Mouse (Mus musculus) spleen, adult 2 months (tissue): ENCODE data around the gene Smarcc1.

Experiments used
- CTCF ChIP-seq: fragments of 200-500 bp; IDR thresholded peaks from 2 replicates; pipeline ENCODE4 v1.5.1; 2011; ENCODE audit warnings: mild to moderate bottlenecking, inconsistent platforms; ENCODE audit not compliant: insufficient read depth, insufficient read length, insufficient replicate concordance; ENCODE audit errors: extremely low read depth
- POLR2A ChIP-seq: fragments of 200-500 bp; IDR thresholded peaks from 2 replicates; pipeline ENCODE4 v1.6.1; 2011; ENCODE audit warnings: low read depth, low read length, inconsistent platforms

DNA sequence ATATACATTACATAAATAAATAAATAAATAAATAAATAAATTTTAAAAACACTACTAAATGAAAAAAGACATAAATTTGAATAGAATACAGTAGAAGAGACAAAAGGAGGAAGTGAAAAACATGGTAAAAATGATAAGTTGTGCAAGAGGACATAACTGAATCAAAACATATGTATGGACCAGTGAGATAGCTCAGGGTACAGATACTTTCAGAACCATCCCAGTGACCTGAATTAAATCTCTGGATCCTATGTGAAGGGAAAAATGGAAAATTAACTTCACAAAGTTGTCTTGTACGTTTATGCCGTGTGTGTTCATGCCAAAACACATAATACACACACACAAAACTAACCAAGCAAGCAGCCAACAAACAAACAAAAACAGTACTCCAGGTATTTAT is 5.8 kb downstream of the Smarcc1 start:
- no peak for TF ChIP-seq POLR2A
- no peak for TF ChIP-seq CTCF
